Mouse (Mus musculus): Measurements from ENCODE around the gene Prelp. TPM values are rescaled to one million over a fixed set of nuclear protein-coding genes. Genes with fewer than 3 reads are reported as not detected.
A peak's percentile ranks its signal among the peaks of the same experiment; 100 is the strongest.

Prelp gene
- polyA plus RNA-seq, 1 experiment from 2014 or later: 4.2 TPM

DNA sequence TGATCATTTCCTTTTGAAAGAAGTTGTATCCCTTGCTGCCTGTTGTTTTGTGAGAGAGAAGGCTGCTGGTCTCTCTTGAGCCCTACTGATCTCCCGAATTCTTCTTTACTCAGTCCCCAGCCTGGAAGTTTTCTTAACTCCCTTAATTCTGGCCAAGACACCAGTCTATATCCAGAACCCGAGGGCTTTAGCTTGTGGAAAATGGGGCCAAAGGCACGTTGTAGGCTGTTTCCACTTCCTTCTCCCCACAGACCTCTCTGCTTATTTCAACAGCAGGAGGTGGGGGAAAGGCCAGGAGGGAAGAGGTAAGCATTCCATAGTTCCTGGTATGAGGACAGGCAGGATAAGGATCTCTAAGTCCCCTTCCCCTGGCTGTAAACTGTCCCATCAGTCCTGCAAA, 8.8 kb upstream of the Prelp start:
- no peaks in the 10 kb centered on the region for H3K4me1 ChIP-seq
- 58% methylated on average over 3 of the region's 3 CpGs for WGBS
- no peak overlapping the region for H3K4me3 ChIP-seq
- no peaks in the 10 kb centered on the region for H3K36me3 ChIP-seq
- no peaks in the 10 kb centered on the region for H3K9me3 ChIP-seq
- H3K27me3 ChIP-seq: no peaks in the 10 kb centered on the region
- H3K27ac ChIP-seq (replicated peaks): no peak overlapping the region
- no peak overlapping the region for H3K9ac ChIP-seq (replicated peaks)
- ATAC-seq (replicated peaks): no peak
- H3K4me2 ChIP-seq (replicated peaks): no peak overlapping the region

DNA sequence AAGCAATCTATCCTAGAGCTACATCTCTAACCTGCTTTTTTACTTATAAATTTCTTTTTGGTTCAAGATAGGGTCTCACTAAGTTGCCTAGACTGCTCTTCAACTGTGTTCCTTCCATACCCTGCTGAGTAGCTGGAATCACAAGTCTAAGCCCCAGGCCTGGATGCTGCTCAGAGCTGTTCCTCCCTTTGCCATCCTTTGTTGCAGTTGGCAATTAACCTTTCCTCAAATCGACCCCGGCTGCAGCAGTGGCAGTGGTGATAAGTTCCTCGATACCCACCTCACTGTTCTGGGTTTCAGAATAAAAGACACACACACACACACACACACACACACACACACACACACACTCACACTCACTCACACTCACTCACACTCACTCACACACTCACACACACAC, 4.0 kb upstream of the Prelp start:
- no peak overlapping the region for H3K9ac ChIP-seq (replicated peaks)
- no peak for ATAC-seq (replicated peaks)
- WGBS: 89% methylated on average over 3 of the region's 3 CpGs
- H3K9me3 ChIP-seq: no peaks in the 10 kb centered on the region
- no peak overlapping the region for H3K27ac ChIP-seq (replicated peaks)
- H3K27me3 ChIP-seq: no peaks in the 10 kb centered on the region
- H3K4me1 ChIP-seq: peaks cover 20% of the 10 kb centered on the region
- no peaks in the 10 kb centered on the region for H3K36me3 ChIP-seq
- H3K4me2 ChIP-seq (replicated peaks): no peak overlapping the region
- no peak overlapping the region for H3K4me3 ChIP-seq

DNA sequence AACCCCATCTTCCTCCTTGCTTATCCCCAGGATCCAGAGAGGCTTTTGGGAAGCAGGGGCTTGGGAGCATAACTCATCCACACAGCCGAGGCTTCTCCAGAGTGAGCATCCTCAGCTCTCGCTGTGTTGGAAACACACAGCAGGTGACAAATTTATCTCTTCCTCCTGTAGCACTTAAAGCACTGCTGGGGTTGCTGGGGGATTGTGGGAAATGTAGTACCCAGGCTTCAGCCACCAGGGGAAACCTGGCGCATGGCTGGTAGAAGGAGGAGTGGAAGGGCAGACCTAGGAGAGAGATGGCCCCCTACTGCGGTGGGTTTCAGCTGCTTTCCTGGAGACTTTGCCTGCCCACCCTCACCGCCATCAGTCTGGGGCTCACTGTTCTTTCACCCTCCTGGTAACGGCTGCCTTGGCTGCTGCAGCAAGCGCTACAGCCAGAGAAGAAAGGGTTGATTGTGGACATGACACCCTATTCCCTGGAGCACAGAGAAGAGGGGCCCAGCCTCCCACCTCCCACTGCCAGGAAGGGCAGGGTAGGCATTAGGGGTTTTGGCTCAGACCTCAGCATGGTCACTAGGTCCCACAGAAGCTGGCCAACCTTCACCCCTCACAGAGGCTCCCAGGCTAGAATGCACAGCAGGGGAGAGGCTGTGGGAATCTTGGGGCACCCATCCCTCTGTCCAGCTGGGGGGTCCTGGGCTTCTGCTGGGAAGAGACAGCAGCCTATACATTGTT, 3.1 kb upstream of the Prelp start:
- Histone ChIP-seq H3K9ac (replicated peaks) (no peak overlapping the region), H3K27ac (replicated peaks) (no peak overlapping the region), H3K4me3 (no peak overlapping the region), H3K4me2 (replicated peaks) (peak overlapping the region; percentile 24; the same call in 1 of the 2 replicates), H3K9me3 (no peaks in the 10 kb centered on the region), H3K27me3 (no peaks in the 10 kb centered on the region), H3K4me1 (peaks cover 22% of the 10 kb centered on the region), H3K36me3 (no peaks in the 10 kb centered on the region)
- peak; percentile 57 for ATAC-seq (replicated peaks)
- WGBS: 27% methylated on average over 7 of the region's 7 CpGs

DNA sequence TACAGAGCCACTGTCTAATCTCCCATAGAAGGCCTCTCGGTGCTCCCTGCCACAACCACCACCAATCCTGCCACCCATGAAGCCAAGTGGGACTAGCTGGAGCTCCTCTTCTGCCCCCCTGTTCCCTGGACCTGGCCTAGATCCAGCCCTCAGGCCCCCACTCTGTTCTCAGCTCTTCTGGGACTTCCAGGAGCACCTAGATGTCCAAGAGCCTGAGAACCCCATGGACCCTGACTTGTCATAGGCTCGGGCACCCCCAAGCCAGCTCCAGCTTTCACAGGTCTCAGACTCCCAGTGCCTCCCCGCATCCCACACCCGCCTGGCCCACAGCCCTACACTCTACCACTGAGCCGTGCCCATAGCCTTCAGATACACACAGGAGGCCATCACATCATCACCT, 1.9 kb upstream of the Prelp start:
- Histone ChIP-seq H3K9ac (replicated peaks) (no peak overlapping the region), H3K27ac (replicated peaks) (no peak overlapping the region), H3K4me2 (replicated peaks) (no peak overlapping the region), H3K4me3 (no peak overlapping the region), H3K9me3 (no peaks in the 10 kb centered on the region), H3K36me3 (no peaks in the 10 kb centered on the region), H3K27me3 (no peaks in the 10 kb centered on the region), H3K4me1 (peaks cover 23% of the 10 kb centered on the region)
- no peak for ATAC-seq (replicated peaks)
- WGBS: 93% methylated on average over 5 of the region's 5 CpGs

DNA sequence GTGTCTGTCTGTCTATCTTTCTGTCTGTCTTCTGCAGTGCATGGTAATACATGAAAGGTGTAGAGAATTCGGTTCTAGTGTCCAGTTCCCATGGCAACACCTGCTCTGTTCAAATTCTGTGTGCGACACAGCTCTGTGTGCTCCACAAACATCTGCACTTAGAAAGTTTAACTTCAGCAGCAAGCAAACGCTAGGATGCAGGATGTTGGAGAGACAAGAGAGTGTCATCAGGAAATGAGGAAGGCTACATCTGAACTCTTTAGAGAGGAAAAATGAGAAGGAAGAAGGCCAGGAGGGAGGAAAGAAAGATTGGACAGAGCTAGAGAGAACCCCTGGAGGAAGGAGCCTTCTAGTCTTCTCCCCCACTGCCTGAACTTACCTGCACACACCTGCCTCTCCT, 338 bp downstream of the Prelp start:
- Histone ChIP-seq H3K27ac (replicated peaks) (no peak overlapping the region; the same call in 1 of the 2 replicates), H3K4me2 (replicated peaks) (no peak overlapping the region), H3K4me1 (peaks cover 37% of the 10 kb centered on the region), H3K4me3 (no peak overlapping the region), H3K36me3 (no peaks in the 10 kb centered on the region), H3K27me3 (no peaks in the 10 kb centered on the region), H3K9me3 (no peaks in the 10 kb centered on the region), H3K9ac (replicated peaks) (no peak overlapping the region)
- 9% methylated on average over 3 of the region's 3 CpGs for WGBS
- no peak for ATAC-seq (replicated peaks)

DNA sequence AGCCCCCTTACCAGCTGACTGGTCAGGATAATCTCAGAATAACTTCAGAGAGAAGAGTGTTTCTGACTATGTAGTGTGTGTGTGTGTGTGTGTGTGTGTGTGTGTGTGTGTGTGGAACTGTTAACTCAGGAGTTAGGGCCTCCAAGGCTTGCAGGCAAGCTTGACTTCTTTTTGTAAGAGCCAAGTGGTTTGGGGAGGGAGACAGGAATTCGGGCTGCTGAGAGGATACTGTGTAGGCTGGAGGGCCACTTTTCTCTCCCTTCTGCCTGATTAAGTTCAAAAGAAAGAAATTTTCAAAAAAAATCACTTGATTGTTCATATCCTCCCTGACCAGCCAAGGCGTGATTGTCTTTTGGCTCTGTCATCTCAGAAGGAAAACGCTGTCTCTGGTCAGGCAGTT, 813 bp downstream of the Prelp start:
- no peaks in the 10 kb centered on the region for H3K9me3 ChIP-seq
- no peak for ATAC-seq (replicated peaks)
- H3K36me3 ChIP-seq: no peaks in the 10 kb centered on the region
- WGBS: 12% methylated on average over 3 of the region's 3 CpGs
- peaks cover 42% of the 10 kb centered on the region for H3K4me1 ChIP-seq
- no peak overlapping the region for H3K27ac ChIP-seq (replicated peaks)
- no peak overlapping the region for H3K4me2 ChIP-seq (replicated peaks)
- H3K9ac ChIP-seq (replicated peaks): no peak overlapping the region
- H3K4me3 ChIP-seq: no peak overlapping the region
- H3K27me3 ChIP-seq: no peaks in the 10 kb centered on the region

DNA sequence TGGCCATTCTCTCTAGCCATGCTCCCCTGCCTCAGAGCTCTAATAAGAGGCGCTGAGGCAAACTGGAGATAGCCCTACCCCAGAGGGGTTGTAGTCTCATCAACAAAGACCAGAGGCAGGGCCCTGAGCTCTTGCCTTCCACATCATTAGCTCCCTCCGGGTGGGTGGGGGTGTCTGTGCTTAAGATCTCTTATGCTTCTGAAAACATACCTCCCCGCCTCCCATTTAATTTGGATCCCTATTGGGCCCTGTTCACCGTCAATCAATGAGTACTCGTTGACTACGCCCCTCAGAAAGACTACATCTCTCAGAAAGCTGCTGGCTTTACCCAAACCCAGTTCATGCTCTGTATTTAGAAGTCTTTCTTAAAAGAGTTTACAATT, 3.1 kb downstream of the Prelp start:
- no peak overlapping the region for H3K9ac ChIP-seq (replicated peaks)
- no peaks in the 10 kb centered on the region for H3K9me3 ChIP-seq
- WGBS: 31% methylated on average over 6 of the region's 6 CpGs
- no peak for ATAC-seq (replicated peaks)
- H3K27ac ChIP-seq (replicated peaks): no peak overlapping the region
- no peaks in the 10 kb centered on the region for H3K27me3 ChIP-seq
- no peaks in the 10 kb centered on the region for H3K36me3 ChIP-seq
- H3K4me3 ChIP-seq: no peak overlapping the region
- no peak overlapping the region for H3K4me2 ChIP-seq (replicated peaks)
- H3K4me1 ChIP-seq: peaks cover 38% of the 10 kb centered on the region

DNA sequence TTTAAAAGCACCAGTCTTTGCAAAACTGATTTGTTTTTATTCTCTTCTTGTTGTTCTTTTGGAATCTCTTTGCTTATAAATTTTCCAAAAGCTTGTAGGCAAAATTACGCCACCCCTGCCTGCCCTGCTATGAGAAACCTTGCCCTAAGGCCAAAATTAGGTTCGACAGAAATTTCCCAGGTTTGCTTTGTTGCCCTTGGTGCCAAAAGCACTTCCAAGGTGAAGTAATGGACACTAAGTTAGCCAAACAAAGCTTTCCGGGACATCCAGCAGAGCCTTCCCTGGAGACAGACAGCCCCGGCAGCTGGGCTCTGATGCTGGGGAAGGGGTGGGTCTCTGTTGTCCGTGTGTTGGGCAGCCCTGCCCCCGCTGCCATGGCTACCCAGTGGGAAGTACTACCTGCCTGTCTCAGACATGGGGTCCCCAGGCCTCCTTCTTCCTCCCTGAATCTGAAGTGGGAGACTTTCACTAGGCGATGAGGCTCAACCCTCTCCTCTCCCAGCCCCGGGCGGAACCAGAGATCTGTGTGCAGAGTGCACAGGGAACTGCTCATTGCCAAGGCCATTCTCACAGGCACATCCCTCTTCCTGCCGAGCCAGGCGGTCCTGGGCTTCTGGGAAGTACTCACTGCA, 3.6 kb downstream of the Prelp start:
- Histone ChIP-seq H3K27ac (replicated peaks) (no peak overlapping the region), H3K36me3 (no peaks in the 10 kb centered on the region), H3K9me3 (no peaks in the 10 kb centered on the region), H3K27me3 (no peaks in the 10 kb centered on the region), H3K4me2 (replicated peaks) (no peak overlapping the region), H3K4me1 (peaks cover 38% of the 10 kb centered on the region), H3K9ac (replicated peaks) (no peak overlapping the region), H3K4me3 (no peak overlapping the region)
- WGBS: 23% methylated on average over 11 of the region's 11 CpGs
- no peak for ATAC-seq (replicated peaks)

DNA sequence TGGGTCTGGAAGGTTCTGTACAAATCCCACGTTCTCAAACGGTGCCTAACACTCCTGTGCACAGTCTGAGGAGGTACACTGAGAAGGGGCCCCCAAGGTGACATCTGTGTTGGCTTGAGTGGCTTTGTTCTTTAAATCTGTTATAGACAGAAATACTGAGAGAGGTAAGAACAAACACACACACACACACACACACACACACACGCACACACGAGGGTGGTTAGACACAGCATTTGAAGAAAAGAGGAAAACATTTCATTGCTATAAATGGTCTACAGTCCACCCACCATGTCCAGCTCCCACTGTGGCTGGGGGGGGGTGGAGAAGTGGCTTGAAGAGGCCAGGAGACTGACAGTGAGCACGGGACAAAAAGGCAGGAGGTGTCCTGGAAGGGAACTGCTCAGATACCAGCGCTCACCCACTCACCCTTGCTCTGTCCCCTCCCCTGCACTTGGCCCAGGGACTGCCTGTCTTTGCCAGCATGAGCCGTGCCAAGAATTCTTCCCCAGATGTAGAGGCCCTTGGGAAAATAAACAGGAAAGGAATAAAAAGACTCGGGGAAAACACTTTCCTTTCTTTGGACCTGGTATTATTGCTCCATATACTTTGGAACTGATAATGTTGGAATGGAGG, 5.4 kb downstream of the Prelp start:
- Histone ChIP-seq H3K9me3 (no peaks in the 10 kb centered on the region), H3K27me3 (no peaks in the 10 kb centered on the region), H3K36me3 (no peaks in the 10 kb centered on the region), H3K4me3 (no peak overlapping the region), H3K4me2 (replicated peaks) (no peak overlapping the region), H3K4me1 (peaks cover 27% of the 10 kb centered on the region), H3K9ac (replicated peaks) (no peak overlapping the region), H3K27ac (replicated peaks) (no peak overlapping the region)
- WGBS: 51% methylated on average over 8 of the region's 8 CpGs
- ATAC-seq (replicated peaks): peak; percentile 57

DNA sequence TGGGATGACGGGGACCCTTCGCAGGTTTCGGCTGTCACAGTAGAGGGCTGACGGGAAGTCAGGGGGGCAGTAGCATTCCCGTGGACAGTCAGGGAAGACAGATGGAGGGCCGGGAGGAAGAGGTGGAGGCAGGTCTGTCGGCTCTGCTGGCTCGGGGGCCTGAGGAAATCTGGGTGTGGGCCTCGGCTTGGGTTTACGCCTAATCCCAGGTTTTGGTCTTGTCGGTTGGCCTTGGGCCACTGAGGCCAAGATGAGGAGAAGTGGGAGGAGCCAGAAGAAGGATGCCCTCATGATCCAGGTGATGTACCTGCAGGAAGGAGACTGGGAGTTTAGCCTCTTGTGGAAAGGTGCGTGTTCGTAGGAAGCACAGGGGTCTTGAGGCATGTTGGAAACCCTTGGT, 6.1 kb downstream of the Prelp start:
- Histone ChIP-seq H3K27me3 (no peaks in the 10 kb centered on the region), H3K4me3 (no peak overlapping the region), H3K9me3 (no peaks in the 10 kb centered on the region), H3K4me1 (peaks cover 21% of the 10 kb centered on the region), H3K36me3 (no peaks in the 10 kb centered on the region), H3K4me2 (replicated peaks) (no peak overlapping the region), H3K9ac (replicated peaks) (no peak overlapping the region), H3K27ac (replicated peaks) (no peak overlapping the region)
- no peak for ATAC-seq (replicated peaks)
- WGBS: 89% methylated on average over 13 of the region's 13 CpGs

DNA sequence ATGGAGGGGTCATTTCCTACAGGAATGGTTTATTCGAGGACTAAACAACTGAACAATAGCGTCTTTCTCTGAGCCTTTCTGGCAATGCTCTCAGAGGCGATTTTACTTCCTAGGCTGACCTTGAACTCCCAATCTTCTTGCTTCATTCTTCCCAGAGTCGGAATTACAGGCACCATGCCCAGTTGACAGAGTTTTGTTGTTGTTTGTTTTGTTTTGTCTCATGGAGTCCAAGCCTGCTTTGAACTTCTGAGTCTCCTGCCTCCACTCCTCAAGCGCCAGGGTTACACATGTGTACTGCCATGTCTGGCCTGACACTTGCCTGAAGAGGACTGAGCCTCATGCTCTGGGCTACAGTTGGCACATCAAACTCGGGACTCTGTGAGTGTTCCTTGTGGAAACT, 8.2 kb downstream of the Prelp start:
- H3K27me3 ChIP-seq: no peaks in the 10 kb centered on the region
- no peaks in the 10 kb centered on the region for H3K36me3 ChIP-seq
- H3K4me1 ChIP-seq: peaks cover 29% of the 10 kb centered on the region
- H3K27ac ChIP-seq (replicated peaks): no peak overlapping the region
- no peak overlapping the region for H3K9ac ChIP-seq (replicated peaks)
- 72% methylated on average over 6 of the region's 6 CpGs for WGBS
- H3K4me3 ChIP-seq: no peak overlapping the region
- no peaks in the 10 kb centered on the region for H3K9me3 ChIP-seq
- no peak for ATAC-seq (replicated peaks)
- no peak overlapping the region for H3K4me2 ChIP-seq (replicated peaks)

DNA sequence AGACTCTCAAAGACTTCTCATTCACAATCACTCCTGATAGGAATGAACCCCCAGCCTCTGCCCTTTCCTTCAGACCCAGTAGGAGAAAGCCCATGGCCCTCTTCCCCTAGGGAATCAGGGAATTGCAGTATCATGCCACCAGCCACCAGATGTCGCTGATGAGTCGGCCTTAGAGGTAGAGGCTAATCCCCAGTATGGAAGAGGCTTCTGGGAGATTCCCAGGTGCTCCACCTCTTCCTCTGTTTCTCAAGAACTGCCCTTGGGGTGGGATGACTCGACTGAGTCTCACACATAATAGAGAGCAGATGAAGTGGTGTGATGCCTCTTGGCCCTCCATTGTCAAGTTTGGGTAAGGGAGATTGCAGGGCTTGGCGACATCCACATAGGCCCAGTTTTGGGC, 9.8 kb downstream of the Prelp start:
- H3K4me3 ChIP-seq: no peak overlapping the region
- H3K9ac ChIP-seq (replicated peaks): no peak overlapping the region
- no peaks in the 10 kb centered on the region for H3K36me3 ChIP-seq
- H3K4me2 ChIP-seq (replicated peaks): no peak overlapping the region
- no peak for ATAC-seq (replicated peaks)
- no peaks in the 10 kb centered on the region for H3K27me3 ChIP-seq
- H3K27ac ChIP-seq (replicated peaks): no peak overlapping the region
- H3K9me3 ChIP-seq: no peaks in the 10 kb centered on the region
- 25% methylated on average over 4 of the region's 4 CpGs for WGBS
- H3K4me1 ChIP-seq: peaks cover 37% of the 10 kb centered on the region
